Mouse (Mus musculus): ENCODE measurements at regions not wholly inside any gene's neighbourhood (a gene's known extent, or its start where the extent isn't known, plus 50 kb on each side); places are given as distances from the start of the nearest gene placed in this dataset.

- WGBS, result under 1% methylated on average over 23 of the region's 23 CpGs
- Histone ChIP-seq H3K9ac (peak overlapping the region; percentile 7; the same call in 1 of the 2 replicates), H3K4me1 (peaks cover 19% of the 10 kb centered on the region), H3K4me3 (peak overlapping the region; percentile 22), H3K27ac (peak overlapping the region; percentile 64), H3K4me2 (replicated peaks) (peak overlapping the region; percentile 43), H3K36me3 (no peaks in the 10 kb centered on the region), H3K9me3 (no peaks in the 10 kb centered on the region), H3K27me3 (no peaks in the 10 kb centered on the region)
- peak; percentile 83; the same call in 1 of the 2 replicates for ATAC-seq (ENCODE audit: insufficient number of reproducible peaks, insufficient read depth, low FRiP score, low TSS enrichment)
These were observed 100.7 kb downstream of the Chic2 start for GRCm38 (mm10) chr5:74943737-74944403.

DNA sequence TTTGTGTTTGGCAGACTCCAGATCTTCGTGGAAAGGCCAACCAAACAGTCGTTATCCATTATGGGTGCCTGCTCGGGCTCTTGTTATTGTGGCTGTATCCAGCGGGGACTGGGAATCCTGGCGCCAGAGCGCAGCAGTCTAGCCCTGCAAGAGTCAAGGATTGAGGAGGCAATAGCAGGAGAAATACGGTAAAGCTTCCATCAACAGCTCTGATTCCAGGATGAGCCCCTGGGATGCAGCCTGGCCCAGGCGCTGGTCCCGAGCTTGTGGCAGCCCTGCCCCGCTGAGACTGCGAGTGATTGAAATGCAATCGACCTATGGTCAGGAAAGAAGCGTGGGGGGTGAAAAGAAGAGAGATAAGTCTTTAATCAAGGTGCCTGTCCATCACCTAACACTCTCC lies 103.1 kb downstream of the Chic2 start:
- H3K36me3 ChIP-seq, result no peaks in the 10 kb centered on the region
- no peaks in the 10 kb centered on the region for H3K9me3 ChIP-seq
- H3K4me2 ChIP-seq (replicated peaks), result peak overlapping the region; percentile 33
- H3K4me1 ChIP-seq, result peaks cover 23% of the 10 kb centered on the region
- WGBS, result under 1% methylated on average over 13 of the region's 13 CpGs
- no peaks in the 10 kb centered on the region for H3K27me3 ChIP-seq
- peak overlapping the region; percentile 60; the same call in 1 of the 2 replicates for H3K27ac ChIP-seq
- H3K4me3 ChIP-seq, result 0 out of 2 replicates have a peak overlapping the region, but pooled peaks have one; percentile 3
- no peak overlapping the region for H3K9ac ChIP-seq
- no peak for ATAC-seq (ENCODE audit: insufficient number of reproducible peaks, insufficient read depth, low FRiP score, low TSS enrichment)

GRCm38 (mm10) chr5:74937416-74937940 lies 107.1 kb downstream of the Chic2 start:
- H3K4me1 ChIP-seq, result peaks cover 16% of the 10 kb centered on the region
- 30% methylated on average over 7 of the region's 7 CpGs for WGBS
- no peaks in the 10 kb centered on the region for H3K27me3 ChIP-seq
- no peak overlapping the region for H3K4me3 ChIP-seq
- no peak for ATAC-seq (ENCODE audit: insufficient number of reproducible peaks, insufficient read depth, low FRiP score, low TSS enrichment)
- H3K9ac ChIP-seq, result no peak overlapping the region
- H3K27ac ChIP-seq, result no peak overlapping the region
- H3K9me3 ChIP-seq, result no peaks in the 10 kb centered on the region
- no peaks in the 10 kb centered on the region for H3K36me3 ChIP-seq
- no peak overlapping the region for H3K4me2 ChIP-seq (replicated peaks)

- no peaks in the 10 kb centered on the region for H3K9me3 ChIP-seq
- H3K27me3 ChIP-seq, result no peaks in the 10 kb centered on the region
- H3K36me3 ChIP-seq, result no peaks in the 10 kb centered on the region
- H3K4me1 ChIP-seq, result peaks cover 7% of the 10 kb centered on the region; the same call in 1 of the 2 replicates
- 84% methylated on average over 5 of the region's 5 CpGs for WGBS
- no peak overlapping the region for H3K27ac ChIP-seq
- no peak overlapping the region for H3K4me3 ChIP-seq
- no peak overlapping the region for H3K4me2 ChIP-seq (replicated peaks)
- no peak for ATAC-seq (ENCODE audit: insufficient number of reproducible peaks, insufficient read depth, low FRiP score, low TSS enrichment)
- no peak overlapping the region for H3K9ac ChIP-seq
These were observed 108.5 kb downstream of the Chic2 start for GRCm38 (mm10) chr5:74936087-74936486.

GRCm38 (mm10) chr5:74935676-74936075 lies 108.9 kb downstream of the Chic2 start:
- H3K4me1 ChIP-seq, result peaks cover 7% of the 10 kb centered on the region; the same call in 1 of the 2 replicates
- H3K9ac ChIP-seq, result no peak overlapping the region
- H3K9me3 ChIP-seq, result no peaks in the 10 kb centered on the region
- no peaks in the 10 kb centered on the region for H3K27me3 ChIP-seq
- no peaks in the 10 kb centered on the region for H3K36me3 ChIP-seq
- H3K4me2 ChIP-seq (replicated peaks), result no peak overlapping the region
- no peak overlapping the region for H3K4me3 ChIP-seq
- 69% methylated on average over 8 of the region's 8 CpGs for WGBS
- no peak for ATAC-seq (ENCODE audit: insufficient number of reproducible peaks, insufficient read depth, low FRiP score, low TSS enrichment)
- H3K27ac ChIP-seq, result no peak overlapping the region

DNA sequence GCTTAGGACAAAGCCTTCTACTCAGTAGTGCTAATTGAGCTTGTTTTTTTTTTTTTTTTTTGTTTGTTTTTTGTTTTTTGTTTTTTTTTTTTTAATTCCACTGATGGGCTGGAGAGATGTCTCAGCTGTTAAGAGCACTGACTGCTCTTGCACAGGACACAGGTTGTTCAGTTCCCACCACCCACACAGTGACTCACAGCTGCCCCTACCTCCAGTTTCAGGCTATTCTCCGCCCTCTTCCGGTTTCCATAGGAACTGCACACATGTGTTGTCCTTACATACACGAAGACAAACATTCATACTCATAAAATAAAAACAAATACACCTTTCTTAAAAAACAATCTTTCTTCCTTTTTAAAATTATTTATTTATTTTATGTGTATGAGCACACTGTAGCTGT lies 111.3 kb downstream of the Chic2 start:
- H3K9me3 ChIP-seq, result no peaks in the 10 kb centered on the region
- 89% methylated on average over 3 of the region's 3 CpGs for WGBS
- H3K36me3 ChIP-seq, result no peaks in the 10 kb centered on the region
- no peak overlapping the region for H3K4me3 ChIP-seq
- H3K4me1 ChIP-seq, result peaks cover 7% of the 10 kb centered on the region; the same call in 1 of the 2 replicates
- no peak overlapping the region for H3K9ac ChIP-seq
- ATAC-seq (ENCODE audit: insufficient number of reproducible peaks, insufficient read depth, low FRiP score, low TSS enrichment), result no peak
- H3K27ac ChIP-seq, result no peak overlapping the region
- no peak overlapping the region for H3K4me2 ChIP-seq (replicated peaks)
- H3K27me3 ChIP-seq, result no peaks in the 10 kb centered on the region

- Histone ChIP-seq H3K9me3 (no peaks in the 10 kb centered on the region), H3K4me3 (no peak overlapping the region), H3K27ac (no peak overlapping the region), H3K9ac (no peak overlapping the region), H3K27me3 (no peaks in the 10 kb centered on the region), H3K4me1 (peaks cover 3% of the 10 kb centered on the region; the same call in 1 of the 2 replicates), H3K4me2 (replicated peaks) (no peak overlapping the region), H3K36me3 (no peaks in the 10 kb centered on the region)
- 82% methylated on average over 13 of the region's 13 CpGs for WGBS
- no peak for ATAC-seq (ENCODE audit: insufficient number of reproducible peaks, insufficient read depth, low FRiP score, low TSS enrichment)
These were observed 112.4 kb downstream of the Chic2 start for GRCm38 (mm10) chr5:74932206-74932605.

DNA sequence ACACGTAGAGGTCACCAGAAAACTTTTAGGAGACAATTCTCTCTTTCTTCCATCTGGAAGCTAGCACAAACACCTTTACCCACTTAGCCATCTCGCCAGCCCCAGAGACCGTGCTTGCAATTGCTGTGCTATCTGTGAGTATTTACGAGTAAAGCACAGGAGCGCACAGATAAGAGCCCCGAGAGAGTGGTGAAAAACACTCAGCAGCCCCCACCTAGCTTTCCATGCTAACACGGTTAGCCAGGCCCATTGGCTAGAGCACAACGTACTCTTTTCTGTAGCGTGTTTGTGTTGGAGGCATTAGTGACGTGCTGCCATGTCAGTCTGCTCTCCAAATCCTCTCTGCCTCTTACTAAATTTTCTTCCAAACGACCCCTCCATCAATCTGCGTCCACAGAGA lies 112.8 kb downstream of the Chic2 start:
- no peak for ATAC-seq (ENCODE audit: insufficient number of reproducible peaks, insufficient read depth, low FRiP score, low TSS enrichment)
- no peak overlapping the region for H3K4me3 ChIP-seq
- WGBS, result 64% methylated on average over 12 of the region's 12 CpGs
- H3K27ac ChIP-seq, result no peak overlapping the region
- no peaks in the 10 kb centered on the region for H3K36me3 ChIP-seq
- H3K27me3 ChIP-seq, result no peaks in the 10 kb centered on the region
- H3K4me2 ChIP-seq (replicated peaks), result no peak overlapping the region
- no peaks in the 10 kb centered on the region for H3K9me3 ChIP-seq
- no peak overlapping the region for H3K9ac ChIP-seq
- H3K4me1 ChIP-seq, result peaks cover 3% of the 10 kb centered on the region; the same call in 1 of the 2 replicates

DNA sequence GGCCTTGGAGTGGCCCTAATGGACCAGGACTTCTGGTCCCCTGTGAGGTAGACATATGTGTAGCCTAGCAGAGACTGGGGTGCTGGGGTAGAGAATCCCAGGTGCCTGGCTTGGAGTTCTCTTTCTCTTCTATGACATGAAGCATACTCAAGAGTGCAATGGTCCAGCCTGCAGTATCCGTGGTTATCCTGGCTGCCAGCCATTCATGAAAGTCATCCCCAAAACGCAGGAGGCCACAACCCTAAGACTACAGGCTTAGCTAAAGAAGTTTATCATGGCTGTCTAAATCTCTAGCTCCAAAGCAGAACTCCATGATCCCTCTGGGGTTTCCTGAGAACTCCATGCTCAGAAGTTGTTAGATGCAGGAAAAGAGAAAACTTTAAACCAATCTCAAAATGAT lies 117.0 kb downstream of the Chic2 start:
- Histone ChIP-seq H3K4me3 (no peak overlapping the region), H3K4me2 (replicated peaks) (no peak overlapping the region), H3K9me3 (no peaks in the 10 kb centered on the region), H3K9ac (no peak overlapping the region), H3K36me3 (no peaks in the 10 kb centered on the region), H3K4me1 (peaks cover 3% of the 10 kb centered on the region; the same call in 1 of the 2 replicates), H3K27me3 (no peaks in the 10 kb centered on the region), H3K27ac (no peak overlapping the region)
- ATAC-seq (ENCODE audit: insufficient number of reproducible peaks, insufficient read depth, low FRiP score, low TSS enrichment), result no peak
- 84% methylated on average over 2 of the region's 2 CpGs for WGBS

GRCm38 (mm10) chr5:74925769-74926168 lies 118.8 kb downstream of the Chic2 start:
- Histone ChIP-seq H3K9me3 (no peaks in the 10 kb centered on the region), H3K4me2 (replicated peaks) (no peak overlapping the region), H3K9ac (no peak overlapping the region), H3K4me3 (no peak overlapping the region), H3K4me1 (no peaks in the 10 kb centered on the region), H3K27me3 (no peaks in the 10 kb centered on the region), H3K27ac (no peak overlapping the region), H3K36me3 (no peaks in the 10 kb centered on the region)
- no peak for ATAC-seq (ENCODE audit: insufficient number of reproducible peaks, insufficient read depth, low FRiP score, low TSS enrichment)
- 88% methylated on average over 10 of the region's 10 CpGs for WGBS

GRCm38 (mm10) chr5:74924031-74924533 lies 120.5 kb downstream of the Chic2 start:
- ATAC-seq (ENCODE audit: insufficient number of reproducible peaks, insufficient read depth, low FRiP score, low TSS enrichment), result no peak

DNA sequence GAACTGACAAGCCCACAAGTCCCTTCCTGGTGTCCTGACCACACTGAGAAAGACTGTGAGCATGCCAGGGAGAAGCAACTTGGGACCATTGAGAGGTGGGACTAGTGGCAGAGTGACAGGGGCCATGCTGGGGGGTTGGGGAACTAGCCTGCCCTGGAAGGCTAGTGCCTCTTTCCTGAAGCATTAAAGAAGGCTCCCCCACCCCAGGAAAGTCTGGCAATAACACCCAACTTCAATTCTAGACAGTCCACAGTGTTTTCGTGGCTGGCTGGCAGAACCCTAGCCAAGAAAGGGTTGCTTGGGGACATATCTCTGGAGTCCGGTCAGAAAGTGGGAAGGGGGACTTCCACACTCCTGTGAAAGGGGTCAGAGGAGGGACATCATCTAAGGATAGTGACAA lies 121.2 kb downstream of the Chic2 start:
- WGBS, result 76% methylated on average over 2 of the region's 2 CpGs
- no peak for ATAC-seq (ENCODE audit: insufficient number of reproducible peaks, insufficient read depth, low FRiP score, low TSS enrichment)
- Histone ChIP-seq H3K9ac (no peak overlapping the region), H3K36me3 (no peaks in the 10 kb centered on the region), H3K27me3 (no peaks in the 10 kb centered on the region), H3K4me3 (no peak overlapping the region), H3K9me3 (no peaks in the 10 kb centered on the region), H3K4me2 (replicated peaks) (no peak overlapping the region), H3K27ac (no peak overlapping the region), H3K4me1 (no peaks in the 10 kb centered on the region)

More at GRCm38 (mm10) chr5:74924031-74924533, 120.5 kb downstream of the Chic2 start:
- no peak overlapping the region for H3K4me2 ChIP-seq (replicated peaks)
- H3K27ac ChIP-seq, result no peak overlapping the region
- H3K36me3 ChIP-seq, result no peaks in the 10 kb centered on the region
- no peaks in the 10 kb centered on the region for H3K4me1 ChIP-seq
- WGBS, result 78% methylated on average over 4 of the region's 4 CpGs
- H3K4me3 ChIP-seq, result no peak overlapping the region
- H3K9ac ChIP-seq, result no peak overlapping the region
- H3K27me3 ChIP-seq, result no peaks in the 10 kb centered on the region
- H3K9me3 ChIP-seq, result no peaks in the 10 kb centered on the region

All from embryonic facial prominence, embryonic 12.5 days (tissue).